Mouse (Mus musculus) MEL (cell line): ENCODE measurements at regions not wholly inside any gene's neighbourhood (a gene's known extent, or its start where the extent isn't known, plus 50 kb on each side); places are given as distances from the start of the nearest gene placed in this dataset.

Experiments used
- CTCF ChIP-seq, 3 experiments: IDR thresholded peaks in 2 of 3; conservative IDR thresholded peaks in 1 of 3; 2 replicates each; pipeline ENCODE4 v1.5.1; 2011 to 2012; ENCODE audit warnings: low read length in 3 of 3, low read depth in 2 of 3, mild to moderate bottlenecking in 2 of 3, improper control_type of control experiment in 1 of 3, inconsistent platforms in 1 of 3, mixed read lengths in 1 of 3, moderate library complexity in 1 of 3; ENCODE audit not compliant: control insufficient read depth in 1 of 3, insufficient read depth in 1 of 3, poor library complexity in 1 of 3, severe bottlenecking in 1 of 3
- EP300 ChIP-seq, 2 experiments: IDR thresholded peaks; 2 replicates each; pipeline ENCODE4 v1.6.1; 2011; ENCODE audit warnings: improper control_type of control experiment in 2 of 2, low read length in 2 of 2, low read depth in 1 of 2, mild to moderate bottlenecking in 1 of 2
- MEF2A ChIP-seq: IDR thresholded peaks from 2 replicates; pipeline ENCODE4 v1.6.1; 2014; ENCODE audit warnings: low read depth, mild to moderate bottlenecking, inconsistent platforms, low read length, improper control_type of control experiment; ENCODE audit not compliant: poor library complexity, insufficient replicate concordance, severe bottlenecking; ENCODE audit errors: extremely low read depth

GRCm38 (mm10) chr12:25245251-25245650 is 148.3 kb upstream of the Id2 start:
- no peak for TF ChIP-seq EP300 (IDR thresholded peaks at IDR 0.05; ENCODE audit: low read depth in 1 of 2, low read length in 2 of 2)
- no peak for TF ChIP-seq MEF2A
- no peak for TF ChIP-seq CTCF (IDR thresholded peaks at IDR 0.05 in 2 of 3, conservative IDR thresholded peaks at IDR 0.05 in 1 of 3; ENCODE audit: control insufficient read depth in 1 of 3, insufficient read depth in 1 of 3, low read depth in 2 of 3, low read length in 3 of 3, poor library complexity in 1 of 3, severe bottlenecking in 1 of 3)
